Mouse (Mus musculus) intestine, postnatal 0 days (tissue): ENCODE results near the gene Fgfr2. TPM values are rescaled to one million over a fixed set of nuclear protein-coding genes. Genes with fewer than 3 reads are reported as not detected.
A peak's percentile ranks its signal among the peaks of the same experiment; 100 is the strongest.
"Not testable (repeated sequence)": the region's sequence is repeated elsewhere in the genome, so short reads cannot be mapped to it uniquely, and the experiment has no call there.

Experiments used
- ATAC-seq: fragments of 200-750 bp; cut with Nextera tagmentation; 2 replicates; pipeline ENCODE4 v1.8.0; 2017; ENCODE audit warnings: mild to moderate bottlenecking, moderate TSS enrichment, moderate library complexity
- H3K27ac ChIP-seq: fragments of 300-500 bp; sonication (generic); 2 replicates; pipeline ENCODE4 v1.5.1; 2014; ENCODE audit warnings: mild to moderate bottlenecking, low read depth, low read length, moderate library complexity
- H3K27me3 ChIP-seq: fragments of 300-500 bp; sonication (generic); replicated peaks from 2 replicates; pipeline ENCODE4 v1.6.1; 2014; ENCODE audit warnings: low read length, mixed read lengths; ENCODE audit not compliant: control insufficient read depth, insufficient read depth
- H3K36me3 ChIP-seq: fragments of 300-500 bp; sonication (generic); 2 replicates; pipeline ENCODE4 v1.6.1; 2014; ENCODE audit warnings: mild to moderate bottlenecking, moderate library complexity; ENCODE audit not compliant: control insufficient read depth, insufficient read depth
- H3K4me1 ChIP-seq: fragments of 300-500 bp; sonication (generic); replicated peaks from 2 replicates; pipeline ENCODE4 v1.6.1; 2014; ENCODE audit warnings: antibody characterized with exemption, low read length, mixed read lengths; ENCODE audit not compliant: control insufficient read depth, insufficient read depth
- H3K4me2 ChIP-seq: fragments of 300-500 bp; sonication (generic); replicated peaks from 2 replicates; pipeline ENCODE4 v1.6.1; 2014; ENCODE audit warnings: low read depth, mild to moderate bottlenecking, moderate library complexity
- H3K4me3 ChIP-seq: fragments of 300-500 bp; sonication (generic); 2 replicates; pipeline ENCODE4 v1.5.1; 2014; ENCODE audit warnings: low read depth, low read length
- H3K9ac ChIP-seq: fragments of 300-500 bp; sonication (generic); 2 replicates; pipeline ENCODE4 v1.6.1; 2014; ENCODE audit warnings: mild to moderate bottlenecking, low read depth, low read length
- H3K9me3 ChIP-seq: fragments of 300-500 bp; sonication (generic); 2 replicates; pipeline ENCODE4 v1.6.1; 2016; ENCODE audit warnings: mixed run types; ENCODE audit not compliant: control insufficient read depth
- CTCF ChIP-seq: sonication (generic); IDR thresholded peaks from 2 replicates; pipeline ENCODE4 v1.5.1; 2016; ENCODE audit warnings: low read depth, mild to moderate bottlenecking, control low read depth, antibody characterized with exemption, moderate library complexity
- WGBS: fragments of 180-500 bp; shearing (Covaris S2); extraction: QIAGEN DNeasy Blood & Tissue Kit; methylation state at CpG from one replicate; pipeline ENCODE4 v1.1.7; 2014; 5-methylcytosine and 5-hydroxymethylcytosine counted together
- polyA plus RNA-seq: library from polyadenylated mRNA; unstranded; fragments of >200 nt; fragmentation: Nextera tagmentation; extraction: Ambion mirVana; gene quantifications from 2 replicates; pipeline ENCODE4 v1.2.1, GENCODE M21; 2015

The Fgfr2 gene
- polyA plus RNA-seq, 1 experiment from 2014 or later, result 29.5 TPM

GRCm38 (mm10) chr7:131062541-131062940 lies 2060.6 kb downstream of the Fgfr2 start:
- Histone ChIP-seq H3K9me3 (no peaks in the 10 kb centered on the region), H3K36me3 (no peaks in the 10 kb centered on the region; the same call in 1 of the 2 replicates), H3K27me3 (no peaks in the 10 kb centered on the region), H3K27ac (no peak overlapping the region), H3K4me2 (no peak overlapping the region), H3K4me3 (no peak overlapping the region), H3K4me1 (no peaks in the 10 kb centered on the region), H3K9ac (no peak overlapping the region)
- TF ChIP-seq CTCF, result peak; percentile 57
- WGBS, result 93% methylated on average over 2 of the region's 2 CpGs
- no peak for ATAC-seq

- not testable (repeated sequence) for H3K27me3 ChIP-seq, H3K9me3 ChIP-seq, H3K4me1 ChIP-seq, H3K36me3 ChIP-seq, H3K27ac ChIP-seq, ATAC-seq, H3K9ac ChIP-seq, H3K4me2 ChIP-seq, H3K4me3 ChIP-seq
- WGBS, result 71% methylated on average over 2 of the region's 2 CpGs
- TF ChIP-seq CTCF, result peak; percentile 64
Measured at GRCm38 (mm10) chr7:131059808-131060207, 2063.3 kb downstream of the Fgfr2 start.

DNA sequence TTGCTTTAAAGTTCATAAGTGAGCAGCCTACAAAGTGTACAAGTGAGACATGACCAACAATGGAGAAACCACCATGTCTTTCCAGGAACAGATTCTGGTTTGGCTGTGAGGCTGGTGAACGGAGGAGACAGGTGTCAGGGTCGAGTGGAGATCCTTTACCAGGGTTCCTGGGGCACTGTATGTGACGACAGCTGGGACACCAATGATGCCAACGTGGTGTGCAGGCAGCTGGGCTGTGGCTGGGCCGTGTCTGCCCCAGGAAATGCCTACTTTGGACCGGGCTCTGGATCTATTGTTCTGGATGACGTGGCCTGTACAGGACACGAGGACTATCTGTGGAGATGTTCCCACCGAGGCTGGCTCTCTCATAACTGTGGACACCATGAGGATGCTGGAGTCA lies 2065.2 kb downstream of the Fgfr2 start:
- not testable (repeated sequence) for ATAC-seq, H3K4me2 ChIP-seq, H3K4me3 ChIP-seq, H3K9ac ChIP-seq, H3K27me3 ChIP-seq, H3K9me3 ChIP-seq, H3K36me3 ChIP-seq, H3K27ac ChIP-seq, H3K4me1 ChIP-seq
- 78% methylated on average over 9 of the region's 9 CpGs for WGBS

- TF ChIP-seq CTCF, result peak; percentile 70
- no peak for ATAC-seq
- H3K4me3 ChIP-seq, result no peak overlapping the region
Measured at GRCm38 (mm10) chr7:131054808-131055370, 2068.3 kb downstream of the Fgfr2 start.

DNA sequence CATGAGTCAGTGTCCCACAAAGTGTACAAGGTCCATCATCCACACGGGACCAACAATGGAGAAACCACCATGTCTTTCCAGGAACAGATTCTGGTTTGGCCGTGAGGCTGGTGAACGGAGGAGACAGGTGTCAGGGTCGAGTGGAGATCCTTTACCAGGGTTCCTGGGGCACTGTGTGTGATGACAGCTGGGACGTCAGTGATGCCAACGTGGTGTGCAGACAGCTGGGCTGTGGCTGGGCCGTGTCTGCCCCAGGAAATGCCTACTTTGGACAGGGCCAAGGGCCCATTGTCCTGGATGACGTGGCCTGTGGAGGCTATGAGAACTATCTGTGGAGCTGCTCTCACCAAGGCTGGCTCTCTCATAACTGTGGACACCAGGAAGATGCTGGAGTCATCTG lies 2073.3 kb downstream of the Fgfr2 start:
- not testable (repeated sequence) for H3K27me3 ChIP-seq, H3K9me3 ChIP-seq, H3K27ac ChIP-seq, H3K36me3 ChIP-seq, H3K4me3 ChIP-seq, H3K4me2 ChIP-seq, H3K9ac ChIP-seq, ATAC-seq, H3K4me1 ChIP-seq
- WGBS, result 85% methylated on average over 8 of the region's 8 CpGs

More at GRCm38 (mm10) chr7:131054808-131055370, 2068.3 kb downstream of the Fgfr2 start:
- no peak overlapping the region for H3K4me2 ChIP-seq
- H3K9me3 ChIP-seq, result no peaks in the 10 kb centered on the region
- no peak overlapping the region for H3K9ac ChIP-seq
- peaks cover 3% of the 10 kb centered on the region; the same call in 1 of the 2 replicates for H3K36me3 ChIP-seq
- H3K27me3 ChIP-seq, result no peaks in the 10 kb centered on the region
- H3K4me1 ChIP-seq, result no peaks in the 10 kb centered on the region
- no peak overlapping the region for H3K27ac ChIP-seq

DNA sequence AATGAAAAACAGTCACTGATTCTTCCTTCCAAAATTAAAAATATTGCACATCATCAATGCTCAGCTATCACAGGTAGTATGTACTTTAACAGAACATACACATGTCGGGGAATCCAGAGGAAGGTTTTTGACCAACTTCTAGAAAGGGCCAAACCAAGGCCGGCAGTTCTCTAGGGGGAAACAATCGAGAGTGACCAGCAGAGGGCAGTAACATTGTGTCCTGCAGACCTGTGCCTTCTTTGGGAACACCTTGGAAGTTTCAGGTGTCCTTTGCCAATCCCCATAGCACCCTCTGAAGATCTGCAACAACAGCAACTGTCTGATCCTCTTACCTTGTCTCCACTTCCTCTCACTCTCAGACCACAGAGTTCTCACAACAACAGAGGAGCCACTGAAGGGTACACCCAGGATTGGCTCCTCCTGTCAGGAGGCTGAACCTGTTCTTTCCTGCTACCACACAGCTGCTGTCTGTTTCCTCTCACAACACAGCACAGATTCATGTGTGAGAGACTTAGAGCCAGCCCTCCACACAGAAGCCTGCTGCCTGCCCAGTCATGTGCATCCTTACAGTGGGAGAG lies 2077.8 kb downstream of the Fgfr2 start:
- peak; percentile 69 for TF ChIP-seq CTCF
- not testable (repeated sequence) for H3K4me1 ChIP-seq, H3K4me3 ChIP-seq, H3K4me2 ChIP-seq, ATAC-seq, H3K9me3 ChIP-seq, H3K27ac ChIP-seq, H3K27me3 ChIP-seq, H3K36me3 ChIP-seq, H3K9ac ChIP-seq
- WGBS, result 34% methylated on average over 3 of the region's 3 CpGs

DNA sequence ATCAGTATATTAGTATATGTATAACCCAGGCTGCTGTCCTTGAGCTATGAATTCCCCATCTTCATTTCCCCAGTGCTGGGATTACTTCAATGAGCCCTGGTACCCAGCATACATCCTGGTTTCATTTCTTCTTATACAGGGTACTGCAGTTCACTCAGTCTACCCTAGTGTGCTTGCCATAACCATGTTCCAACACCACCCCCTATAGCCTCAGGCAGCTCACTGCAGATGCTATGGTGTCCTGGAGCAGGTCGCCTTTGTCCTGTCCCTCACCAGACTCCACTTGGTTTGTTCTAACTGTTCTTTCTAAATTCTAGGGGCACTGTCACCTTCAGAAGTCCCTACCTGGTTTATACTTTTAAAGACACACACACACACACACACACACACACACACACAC lies 2080.5 kb downstream of the Fgfr2 start:
- H3K27ac ChIP-seq, result no peak overlapping the region
- no peak overlapping the region for H3K4me2 ChIP-seq
- H3K4me3 ChIP-seq, result no peak overlapping the region
- ATAC-seq, result no peak
- WGBS, result 70% methylated on average over 1 of the region's 1 CpGs
- H3K9ac ChIP-seq, result no peak overlapping the region
- no peaks in the 10 kb centered on the region for H3K9me3 ChIP-seq
- H3K27me3 ChIP-seq, result no peaks in the 10 kb centered on the region
- no peaks in the 10 kb centered on the region for H3K36me3 ChIP-seq
- no peaks in the 10 kb centered on the region for H3K4me1 ChIP-seq
- peak; percentile 73 for TF ChIP-seq CTCF

DNA sequence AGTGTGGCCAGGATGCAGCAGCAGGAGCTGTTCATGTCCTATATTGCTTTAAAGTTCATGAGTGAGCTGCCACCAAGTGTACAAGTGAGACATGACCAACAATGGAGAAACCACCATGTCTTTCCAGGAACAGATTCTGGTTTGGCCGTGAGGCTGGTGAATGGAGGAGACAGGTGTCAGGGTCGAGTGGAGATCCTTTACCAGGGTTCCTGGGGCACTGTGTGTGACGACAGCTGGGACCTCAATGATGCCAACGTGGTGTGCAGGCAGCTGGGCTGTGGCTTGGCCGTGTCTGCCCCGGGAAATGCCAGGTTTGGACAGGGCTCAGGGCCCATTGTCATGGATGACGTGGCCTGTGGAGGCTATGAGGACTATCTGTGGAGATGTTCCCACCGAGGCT lies 2082.4 kb downstream of the Fgfr2 start:
- ATAC-seq, H3K9me3 ChIP-seq, H3K9ac ChIP-seq, H3K27ac ChIP-seq, H3K36me3 ChIP-seq, H3K4me3 ChIP-seq, H3K27me3 ChIP-seq, H3K4me2 ChIP-seq, H3K4me1 ChIP-seq: not testable (repeated sequence)
- WGBS, result 81% methylated on average over 7 of the region's 8 CpGs
